Mouse (Mus musculus) G1E-ER4 (cell line): Measurements from ENCODE around the gene Art2b. TPM values are rescaled to one million over a fixed set of nuclear protein-coding genes. Genes with fewer than 3 reads are reported as not detected.

Experiments used
- GATA1 ChIP-seq: IDR thresholded peaks from one replicate; pipeline ENCODE4 v1.8.0; 2012; ENCODE audit warnings: low read length, inconsistent platforms
- polyA plus RNA-seq: library from polyadenylated mRNA; stranded (reverse); fragments of >175 nt; gene quantifications from 2 replicates; pipeline ENCODE4 v1.2.3, GENCODE M21; 2012

Art2b gene
- polyA plus RNA-seq, 1 experiment = not detected

DNA sequence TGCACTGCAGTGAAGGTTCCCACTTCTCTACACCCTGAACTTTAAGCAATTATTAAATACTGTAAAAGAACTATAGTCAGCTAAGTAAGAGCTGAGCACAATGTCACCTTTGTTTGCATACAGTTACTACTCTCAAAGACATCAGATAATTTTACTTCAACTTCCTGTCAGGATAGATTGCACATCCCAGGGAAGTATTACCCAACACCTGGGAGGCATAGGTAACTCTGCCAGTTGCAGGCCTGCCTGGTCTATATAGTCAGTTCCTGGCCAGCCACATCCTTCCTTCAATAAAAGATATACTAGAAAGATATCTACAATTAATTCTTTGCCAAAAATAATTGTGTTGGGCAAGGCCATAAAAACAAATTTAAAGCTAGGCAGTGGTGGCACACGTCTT is 28.0 kb downstream of the Art2b start:
- TF ChIP-seq GATA1 = no peak

DNA sequence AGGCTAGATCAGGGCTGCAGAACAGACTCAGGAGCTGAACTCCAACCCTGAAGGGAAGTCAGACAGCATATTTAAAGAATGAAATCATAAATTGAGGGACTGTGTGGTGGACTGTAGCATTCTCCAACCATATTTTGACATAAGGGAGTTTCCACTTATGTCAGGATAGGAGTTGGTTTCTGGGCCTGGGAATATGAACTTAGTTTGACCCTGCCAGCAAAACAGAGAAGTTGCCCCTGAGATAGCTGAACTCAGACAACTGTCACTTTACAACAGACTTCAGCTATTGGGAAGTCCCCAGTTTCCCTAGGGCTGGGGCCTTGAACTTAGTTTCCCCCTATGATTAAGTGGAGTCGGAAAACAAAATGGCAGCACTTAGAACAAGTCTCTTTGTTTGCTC is 33.9 kb downstream of the Art2b start:
- no peak for TF ChIP-seq GATA1

DNA sequence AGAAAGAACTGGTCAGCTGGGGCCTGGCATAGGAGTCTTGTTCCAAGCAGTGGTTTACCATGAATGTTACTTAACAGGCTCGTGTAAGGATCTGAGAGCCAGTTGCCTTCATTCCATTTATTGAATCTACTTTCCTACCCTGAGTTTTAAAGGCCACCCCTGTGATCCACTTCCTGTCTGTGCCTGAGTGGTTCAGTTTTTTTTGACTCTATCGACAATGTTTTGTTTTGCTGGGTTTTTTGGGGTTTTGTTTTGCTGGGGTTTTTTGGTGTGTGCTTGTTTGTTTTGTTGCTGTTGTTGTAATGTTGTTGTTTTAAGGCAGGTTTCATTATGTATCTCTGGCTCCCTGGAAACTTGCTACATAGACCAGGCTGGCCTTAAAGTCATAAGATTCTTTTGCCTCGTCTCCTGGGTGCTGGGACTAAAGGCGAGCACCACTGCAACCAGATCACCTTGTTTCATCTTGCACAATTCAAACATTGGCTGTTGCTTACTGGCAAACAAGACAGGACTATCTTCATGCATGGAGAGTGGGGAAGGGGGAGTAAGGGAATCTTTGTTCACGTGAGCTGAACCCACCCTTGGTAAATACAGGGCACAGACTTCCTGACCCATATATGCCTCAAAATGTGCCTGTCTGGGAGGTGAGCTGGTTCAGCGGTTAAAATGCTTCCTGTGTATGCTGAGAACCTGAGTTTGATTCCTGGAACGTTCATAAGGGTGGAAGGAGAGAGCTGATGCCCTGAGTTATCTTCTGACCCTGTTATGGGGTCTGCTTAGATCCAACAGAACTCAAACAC is 34.5 kb downstream of the Art2b start:
- no peak for TF ChIP-seq GATA1

DNA sequence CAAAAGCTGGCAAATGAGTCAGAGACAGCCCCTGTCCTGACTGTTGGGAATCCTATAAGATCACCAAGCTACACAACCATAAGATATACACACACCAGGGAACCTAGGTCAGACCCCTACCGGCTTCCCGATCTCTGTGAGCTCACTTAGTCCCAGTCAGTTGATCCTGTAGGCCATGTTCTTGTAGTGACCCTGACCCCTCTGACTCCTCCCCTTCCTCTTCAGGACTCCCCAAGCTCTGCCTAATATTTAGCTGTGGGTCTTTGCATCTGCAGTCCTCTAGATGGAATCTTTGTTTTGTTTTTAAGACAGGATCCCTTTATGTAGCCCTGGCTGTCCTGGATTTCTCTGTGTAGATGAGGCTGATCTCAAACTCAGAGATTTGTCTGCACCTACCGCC is 36.1 kb downstream of the Art2b start:
- no peak for TF ChIP-seq GATA1

DNA sequence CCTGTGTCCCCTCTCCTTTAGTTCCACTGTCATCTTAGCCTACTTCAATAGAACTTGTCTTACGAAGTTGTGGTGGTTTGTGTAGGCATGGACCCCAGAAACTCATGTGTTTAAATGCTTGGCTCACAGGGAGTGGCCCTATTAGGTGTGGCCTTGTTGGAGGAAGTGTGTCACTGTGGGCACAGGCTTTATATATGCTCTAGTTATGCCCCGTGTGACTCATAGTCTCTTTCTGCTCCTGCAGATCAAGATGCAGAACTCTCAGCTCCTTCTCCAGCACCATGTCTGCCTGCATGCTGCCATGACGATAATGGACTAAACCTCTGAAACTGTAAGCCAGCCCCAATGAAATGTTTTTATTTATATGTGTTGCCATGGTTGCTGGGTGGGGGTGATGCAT is 37.7 kb downstream of the Art2b start:
- TF ChIP-seq GATA1 = no peak

DNA sequence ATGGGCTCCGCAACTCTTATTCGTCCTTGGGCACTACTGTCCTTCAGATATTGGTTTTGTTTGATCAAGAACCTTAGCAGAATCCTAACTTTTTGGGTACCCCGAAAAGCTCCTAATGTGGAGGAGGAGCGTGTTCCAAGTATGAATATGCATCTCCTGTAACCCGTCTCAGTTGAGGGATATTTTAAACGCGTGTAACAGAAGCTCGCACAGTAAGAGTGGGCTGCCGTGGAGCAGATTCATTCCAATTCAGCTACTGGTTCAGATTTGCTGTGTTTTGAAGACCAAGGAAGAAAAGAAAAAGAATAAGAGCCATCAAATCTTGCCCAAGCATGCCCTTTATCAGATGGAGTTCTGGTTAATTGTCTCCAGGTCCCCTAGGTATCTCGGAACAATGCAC is 43.7 kb downstream of the Art2b start:
- no peak for TF ChIP-seq GATA1

DNA sequence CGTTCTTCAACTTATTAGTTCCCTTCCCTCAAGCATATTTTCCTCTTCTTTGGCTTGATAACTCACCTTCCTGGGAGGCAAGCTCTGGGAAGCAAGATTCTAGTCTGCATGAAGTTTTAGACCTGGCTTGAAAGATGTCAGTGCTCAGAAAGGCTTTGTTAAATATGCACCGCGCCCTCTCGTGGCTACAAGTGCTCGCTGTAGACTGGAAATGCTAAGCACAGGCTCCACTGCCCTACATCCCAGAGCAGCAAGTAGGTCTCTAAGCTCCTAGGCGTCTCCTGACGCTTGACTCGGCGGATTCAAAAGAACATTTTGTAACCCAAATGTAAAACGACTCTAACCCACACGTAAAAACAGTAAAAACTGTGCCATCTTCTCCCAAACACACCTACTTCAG is 44.3 kb downstream of the Art2b start:
- no peak for TF ChIP-seq GATA1

DNA sequence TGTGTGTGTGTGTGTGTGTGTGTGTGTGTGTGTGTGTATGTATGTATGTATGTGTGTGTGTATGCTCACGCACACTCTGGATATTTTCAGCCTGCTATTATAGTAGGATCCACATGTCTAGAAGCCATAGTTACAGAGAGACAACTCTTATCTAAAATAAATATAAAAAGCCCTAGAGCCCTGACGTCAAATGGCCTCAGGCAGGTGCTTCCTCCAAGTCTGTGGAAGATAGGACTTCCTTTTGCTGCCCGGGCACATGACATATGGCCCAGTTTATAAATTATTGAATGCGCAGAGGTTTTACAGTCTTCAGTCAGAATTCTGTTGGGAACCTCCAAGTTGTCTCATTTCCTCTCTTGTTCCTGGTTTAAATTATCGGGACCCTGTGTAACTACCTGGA is 44.7 kb downstream of the Art2b start:
- TF ChIP-seq GATA1 = no peak

DNA sequence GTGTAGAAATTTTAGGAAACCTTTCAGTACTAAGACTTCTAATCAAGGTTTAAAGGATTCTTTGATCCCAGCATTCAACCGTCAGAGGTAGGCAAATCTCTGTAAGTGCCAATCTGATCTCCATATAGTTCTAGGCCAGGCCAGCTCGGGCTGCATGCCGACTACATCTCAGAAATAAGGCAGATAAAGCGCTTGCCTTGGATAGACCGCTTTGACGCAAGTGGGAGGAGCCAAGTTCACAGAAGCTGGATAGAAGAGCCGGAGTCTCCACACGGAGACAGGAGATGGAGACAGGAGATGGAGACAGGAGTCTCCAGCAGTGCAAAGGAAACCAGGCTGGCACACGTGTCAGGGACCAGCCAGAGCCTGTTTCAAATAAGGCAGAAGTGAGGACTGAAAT is 45.6 kb downstream of the Art2b start:
- TF ChIP-seq GATA1 = no peak

DNA sequence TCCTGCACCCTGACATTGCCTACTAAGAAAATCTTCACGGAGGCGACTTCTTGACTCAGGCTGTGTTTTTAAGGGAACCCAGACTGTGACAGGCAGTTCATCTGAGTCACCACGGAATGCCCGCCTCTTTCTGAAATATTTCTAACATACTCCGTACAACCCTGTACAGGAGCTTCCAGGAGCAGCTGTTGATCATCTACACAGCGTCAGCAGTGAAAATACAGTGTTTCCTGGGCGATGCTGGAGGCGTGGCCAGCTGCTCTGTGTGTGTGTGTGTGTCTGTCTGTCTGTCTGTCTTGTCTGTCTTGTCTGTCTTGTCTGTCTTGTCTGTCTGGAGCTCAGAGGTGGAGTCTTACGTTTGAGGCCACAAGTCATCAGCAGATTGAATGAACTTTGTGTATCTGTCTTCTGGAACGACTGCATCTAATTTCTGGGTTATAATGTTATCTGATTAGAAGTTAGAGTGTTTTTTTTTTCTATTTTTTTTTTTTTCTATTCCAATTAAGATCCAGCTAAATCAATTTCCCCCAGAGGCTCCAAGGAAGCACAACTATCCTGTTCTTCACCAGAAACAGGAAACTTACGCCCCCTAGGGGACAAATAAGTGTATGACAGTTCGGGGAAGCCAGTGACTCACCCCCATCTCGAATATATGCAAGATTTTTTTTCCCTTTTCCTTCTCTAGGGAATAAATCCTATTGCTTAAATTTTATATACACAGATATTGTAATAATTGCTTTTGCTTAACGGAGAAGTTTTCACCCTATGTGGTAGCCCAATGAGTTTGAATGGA is 47.1 kb downstream of the Art2b start:
- no peak for TF ChIP-seq GATA1

DNA sequence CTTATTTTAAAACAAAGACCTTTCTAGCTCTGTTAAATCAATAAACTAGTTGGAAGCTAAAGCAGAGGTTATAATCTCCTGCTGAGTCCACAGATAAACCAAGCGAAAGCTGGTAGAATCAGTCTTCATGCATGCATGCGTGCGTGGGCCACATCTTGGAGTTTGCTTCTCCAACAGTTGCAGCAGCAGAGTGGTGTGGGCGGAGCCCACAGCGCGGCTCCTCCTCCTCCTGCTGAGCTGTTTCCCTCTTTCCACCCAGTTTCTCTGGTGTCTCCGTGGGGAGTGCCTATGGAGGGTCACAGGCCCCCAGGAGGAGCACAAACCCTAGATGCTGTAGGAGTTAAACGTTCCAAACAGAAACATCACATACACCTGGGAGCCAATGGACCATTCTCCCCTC is 47.9 kb downstream of the Art2b start:
- TF ChIP-seq GATA1 = no peak

DNA sequence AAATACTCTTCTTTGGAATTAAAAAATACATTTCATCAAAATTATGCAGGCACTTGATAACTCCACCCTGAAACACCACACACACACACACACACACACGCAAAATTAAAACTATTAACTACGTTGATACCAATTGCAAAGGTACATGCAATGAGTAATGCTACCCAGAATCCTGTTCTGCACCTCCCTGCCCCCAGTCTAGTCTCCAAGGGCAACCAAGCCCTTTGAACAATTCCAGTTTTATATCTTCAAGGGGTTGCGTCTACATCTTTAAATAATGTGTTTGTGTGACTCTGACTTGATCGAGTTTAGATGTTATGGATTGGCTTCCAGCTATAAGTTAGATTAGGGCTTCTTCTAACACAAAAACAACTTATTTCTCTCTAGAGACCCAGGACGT is 49.9 kb downstream of the Art2b start:
- TF ChIP-seq GATA1 = no peak

DNA sequence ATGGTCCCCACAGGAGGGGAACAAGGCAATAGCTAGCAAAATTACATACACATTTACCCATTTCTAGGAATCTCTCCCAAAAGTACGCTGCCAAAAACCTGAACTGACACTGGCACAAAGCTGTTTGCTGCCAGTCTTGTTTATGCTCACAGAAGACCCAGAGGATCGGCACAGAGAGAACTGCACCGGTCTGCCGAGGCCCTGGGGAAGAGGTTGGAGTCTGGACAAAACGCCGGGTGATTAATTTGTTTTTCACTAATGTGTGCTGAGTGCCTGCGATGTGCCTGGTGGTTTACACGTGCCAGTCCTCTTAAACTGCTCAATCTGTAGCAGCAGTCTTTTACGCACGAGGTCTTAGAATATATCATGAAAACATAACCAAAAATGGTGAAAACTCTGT is 50.3 kb downstream of the Art2b start:
- TF ChIP-seq GATA1 = no peak

DNA sequence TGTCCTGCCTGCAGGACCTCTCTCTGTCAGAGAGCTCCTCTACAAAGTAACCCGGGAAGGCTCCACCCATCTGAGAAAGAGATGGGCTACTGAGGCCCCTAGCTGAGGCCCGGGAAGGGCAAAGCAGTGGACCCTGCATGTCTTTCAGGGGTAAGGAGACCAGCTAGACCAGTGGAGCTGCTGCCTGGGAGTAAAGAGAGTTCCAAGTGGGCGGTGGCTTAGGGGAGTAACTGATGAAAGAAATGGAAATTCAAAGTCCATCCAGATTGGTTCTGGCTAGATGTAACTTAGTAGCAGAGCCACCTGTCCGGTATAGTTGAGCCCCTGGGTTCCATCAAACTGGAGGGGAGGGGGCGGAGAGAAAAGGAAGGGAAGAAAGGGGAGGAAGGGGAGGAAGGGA is 51.0 kb downstream of the Art2b start:
- no peak for TF ChIP-seq GATA1

Other genes starting within 250 kb of the Art2b start
- gene Arap1, start 237.5 kb downstream of the Art2b start, polyA plus RNA-seq = 40.2 and 43.1 TPM in 2 replicates
- 0.03 TPM in 1 of 2 replicates, not detected in the other for gene Gm45837, start 174.7 kb downstream of the Art2b start, polyA plus RNA-seq
- gene Pde2a, start 163.9 kb downstream of the Art2b start, polyA plus RNA-seq = 0.06 TPM in 1 of 2 replicates, not detected in the other
- 24.8 and 41.2 TPM in 2 replicates for gene Clpb, start 78.0 kb upstream of the Art2b start, polyA plus RNA-seq
- not detected in 2 replicates for gene Phox2a, start 232.7 kb upstream of the Art2b start, polyA plus RNA-seq